Mouse (Mus musculus): ENCODE results near the gene Fhl4. TPM values are rescaled to one million over a fixed set of nuclear protein-coding genes. Genes with fewer than 3 reads are reported as not detected.

The Fhl4 gene
- total RNA-seq, 1 experiment: 2.0 TPM

DNA sequence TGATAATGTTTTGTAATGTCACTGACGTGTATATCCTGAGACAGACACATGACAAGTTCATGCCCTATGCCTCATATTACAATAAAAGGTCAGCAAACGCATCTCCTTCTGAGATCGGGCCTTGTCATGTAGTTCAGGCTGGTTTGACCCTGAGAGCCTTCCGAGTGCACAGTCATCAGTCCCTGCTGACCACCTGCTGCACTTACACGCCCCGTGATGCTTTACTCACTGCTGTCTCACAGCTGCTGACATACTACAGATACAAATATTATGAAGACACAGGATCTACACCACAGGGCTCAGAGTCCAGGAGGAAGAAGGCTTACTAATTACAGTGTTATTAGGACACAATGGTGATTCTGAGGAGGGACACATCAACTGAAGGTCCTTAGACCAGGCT, 34.3 kb upstream of the Fhl4 start:
- no peak overlapping the region for H3K4me3 ChIP-seq (ENCODE audit: insufficient read depth in 1 of 2, low read depth in 1 of 2, low read length in 2 of 2, poor library complexity in 1 of 2, severe bottlenecking in 1 of 2)
- DNase-seq (ENCODE audit: low read depth, low spot score): no peak
- no peak for TF ChIP-seq MAFK (IDR thresholded peaks at IDR 0.05; ENCODE audit: insufficient read depth, low read depth, low read length)
- TF ChIP-seq ZNF384 (IDR thresholded peaks at IDR 0.05; ENCODE audit: low read depth, low read length): no peak
- no peak for TF ChIP-seq ZC3H11A (IDR thresholded peaks at IDR 0.05; ENCODE audit: borderline replicate concordance, low read depth, low read length)
- no peak for TF ChIP-seq CHD2 (IDR thresholded peaks at IDR 0.05; ENCODE audit: low read depth, low read length)
- no peak for TF ChIP-seq HCFC1 (IDR thresholded peaks at IDR 0.05; ENCODE audit: borderline replicate concordance, insufficient read depth, low read length)
- no peaks in the 10 kb centered on the region for H3K9me3 ChIP-seq (ENCODE audit: control insufficient read depth, insufficient read depth, low read depth, low read length)
- H3K27ac ChIP-seq (ENCODE audit: insufficient read depth, low read depth, low read length, poor library complexity, severe bottlenecking): no peak overlapping the region
- peaks cover 8% of the 10 kb centered on the region; the same call in 1 of the 2 replicates for H3K36me3 ChIP-seq (ENCODE audit: control insufficient read depth, insufficient read depth, low read length, poor library complexity, severe bottlenecking)
- 0 out of 4 replicates have a peak, but pooled peaks cover 0 to 2% of the 10 kb centered on the region in 2 experiments for H3K4me1 ChIP-seq (ENCODE audit: control insufficient read depth in 2 of 2, insufficient read depth in 2 of 2, low read length in 2 of 2, poor library complexity in 1 of 2)
- in situ Hi-C loops (cut with MboI; ENCODE audit: low sequenced_read_pairs in 2 of 2, unreplicated experiment in 2 of 2): no loop called here
- H3K9ac ChIP-seq (ENCODE audit: insufficient read depth, low read depth, low read length, poor library complexity, severe bottlenecking): no peak overlapping the region

DNA sequence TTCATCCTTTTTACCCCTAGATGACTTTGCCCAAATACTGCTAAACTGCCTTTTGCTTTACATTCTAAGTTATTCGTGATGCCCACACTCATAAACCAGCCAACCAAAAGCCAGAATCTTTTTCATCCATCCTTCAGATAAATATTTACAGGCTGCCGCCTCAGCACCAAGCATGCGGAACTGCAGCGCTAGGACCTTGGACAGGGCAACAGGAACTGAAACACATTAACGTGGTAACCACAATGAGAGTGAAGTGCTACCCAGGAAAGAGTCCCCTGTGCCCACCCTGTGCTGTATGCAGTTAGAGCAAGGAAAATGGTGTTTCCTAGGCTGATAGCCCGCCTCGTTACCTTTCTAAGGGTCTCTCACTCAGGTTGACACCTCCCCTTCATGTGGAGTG, 26.2 kb upstream of the Fhl4 start:
- TF ChIP-seq MAFK (IDR thresholded peaks at IDR 0.05; ENCODE audit: insufficient read depth, low read depth, low read length) (peak; percentile 46; the same call in 1 of the 2 replicates), ZNF384 (IDR thresholded peaks at IDR 0.05; ENCODE audit: low read depth, low read length) (no peak), HCFC1 (IDR thresholded peaks at IDR 0.05; ENCODE audit: borderline replicate concordance, insufficient read depth, low read length) (no peak), CHD2 (IDR thresholded peaks at IDR 0.05; ENCODE audit: low read depth, low read length) (no peak)
- Histone ChIP-seq H3K9ac (ENCODE audit: insufficient read depth, low read depth, low read length, poor library complexity, severe bottlenecking) (no peak overlapping the region), H3K36me3 (ENCODE audit: control insufficient read depth, insufficient read depth, low read length, poor library complexity, severe bottlenecking) (peaks cover 4% of the 10 kb centered on the region; the same call in 1 of the 2 replicates), H3K4me3 (ENCODE audit: insufficient read depth in 1 of 2, low read depth in 1 of 2, low read length in 2 of 2, poor library complexity in 1 of 2, severe bottlenecking in 1 of 2) (peak overlapping the region; percentile 31 to 96), H3K4me1 (ENCODE audit: control insufficient read depth in 2 of 2, insufficient read depth in 2 of 2, low read length in 2 of 2, poor library complexity in 1 of 2) (no peaks in the 10 kb centered on the region), H3K9me3 (ENCODE audit: control insufficient read depth, insufficient read depth, low read depth, low read length) (no peaks in the 10 kb centered on the region), H3K27ac (ENCODE audit: insufficient read depth, low read depth, low read length, poor library complexity, severe bottlenecking) (no peak overlapping the region)
- peak; percentile 31 for DNase-seq (ENCODE audit: low read depth, low spot score)
- in situ Hi-C loops (cut with MboI; ENCODE audit: low sequenced_read_pairs in 2 of 2, unreplicated experiment in 2 of 2): no loop called here

GRCm38 (mm10) chr10:85127395-85128287, 25.3 kb upstream of the Fhl4 start, which contains the start of gene Mterf2:
Gene Mterf2, minus strand, starts transcription at chr10:85128027.
- in situ Hi-C loops (cut with MboI; ENCODE audit: low sequenced_read_pairs in 2 of 2, unreplicated experiment in 2 of 2): no loop called here
- H3K36me3 ChIP-seq (ENCODE audit: control insufficient read depth, insufficient read depth, low read length, poor library complexity, severe bottlenecking): 0 out of 2 replicates have a peak, but pooled peaks cover under 1% of the 10 kb centered on the region
- peak; percentile 97 for DNase-seq (ENCODE audit: low read depth, low spot score)
- H3K4me3 ChIP-seq (ENCODE audit: insufficient read depth in 1 of 2, low read depth in 1 of 2, low read length in 2 of 2, poor library complexity in 1 of 2, severe bottlenecking in 1 of 2): peak within 1 kb of the TSS; percentile 79 to 96
- TF ChIP-seq CHD2 (IDR thresholded peaks at IDR 0.05; ENCODE audit: low read depth, low read length): peak; percentile 89
- TF ChIP-seq HCFC1 (IDR thresholded peaks at IDR 0.05; ENCODE audit: borderline replicate concordance, insufficient read depth, low read length): 0 out of 2 replicates have a peak, but pooled peaks have one; percentile 34
- no peak for TF ChIP-seq ZC3H11A (IDR thresholded peaks at IDR 0.05; ENCODE audit: borderline replicate concordance, low read depth, low read length)
- no peak within 1 kb of the TSS for H3K27ac ChIP-seq (ENCODE audit: insufficient read depth, low read depth, low read length, poor library complexity, severe bottlenecking)
- no peaks in the 10 kb centered on the region for H3K9me3 ChIP-seq (ENCODE audit: control insufficient read depth, insufficient read depth, low read depth, low read length)
- H3K9ac ChIP-seq (ENCODE audit: insufficient read depth, low read depth, low read length, poor library complexity, severe bottlenecking): peak within 1 kb of the TSS; percentile 77
- H3K4me1 ChIP-seq (ENCODE audit: control insufficient read depth in 2 of 2, insufficient read depth in 2 of 2, low read length in 2 of 2, poor library complexity in 1 of 2): no peaks in the 10 kb centered on the region

- in situ Hi-C loops (cut with MboI; ENCODE audit: low sequenced_read_pairs in 2 of 2, unreplicated experiment in 2 of 2): no loop called here
- H3K36me3 ChIP-seq (ENCODE audit: control insufficient read depth, insufficient read depth, low read length, poor library complexity, severe bottlenecking): peaks cover 6% of the 10 kb centered on the region
Measured at GRCm38 (mm10) chr10:85125184-85125583, 22.9 kb upstream of the Fhl4 start.

More at GRCm38 (mm10) chr10:85125184-85125583, 22.9 kb upstream of the Fhl4 start:
- Histone ChIP-seq H3K4me3 (ENCODE audit: insufficient read depth in 1 of 2, low read depth in 1 of 2, low read length in 2 of 2, poor library complexity in 1 of 2, severe bottlenecking in 1 of 2) (no peak overlapping the region), H3K9ac (ENCODE audit: insufficient read depth, low read depth, low read length, poor library complexity, severe bottlenecking) (no peak overlapping the region), H3K9me3 (ENCODE audit: control insufficient read depth, insufficient read depth, low read depth, low read length) (no peaks in the 10 kb centered on the region), H3K27ac (ENCODE audit: insufficient read depth, low read depth, low read length, poor library complexity, severe bottlenecking) (no peak overlapping the region), H3K4me1 (ENCODE audit: control insufficient read depth in 2 of 2, insufficient read depth in 2 of 2, low read length in 2 of 2, poor library complexity in 1 of 2) (no peaks in the 10 kb centered on the region)
- TF ChIP-seq HCFC1 (IDR thresholded peaks at IDR 0.05; ENCODE audit: borderline replicate concordance, insufficient read depth, low read length) (no peak), ZC3H11A (IDR thresholded peaks at IDR 0.05; ENCODE audit: borderline replicate concordance, low read depth, low read length) (no peak), CHD2 (IDR thresholded peaks at IDR 0.05; ENCODE audit: low read depth, low read length) (no peak), MAFK (IDR thresholded peaks at IDR 0.05; ENCODE audit: insufficient read depth, low read depth, low read length) (no peak), ZNF384 (IDR thresholded peaks at IDR 0.05; ENCODE audit: low read depth, low read length) (no peak)
- no peak for DNase-seq (ENCODE audit: low read depth, low spot score)

All from ES-E14 (cell line).